Mouse (Mus musculus) lung, embryonic 15.5 days (tissue): ENCODE results near the gene Fcgrt. TPM values are rescaled to one million over a fixed set of nuclear protein-coding genes. Genes with fewer than 3 reads are reported as not detected.

Experiments
- ATAC-seq: fragments of 200-750 bp; cut with Nextera tagmentation; 2 replicates; pipeline ENCODE4 v1.8.0; 2017; ENCODE audit warnings: moderate number of reproducible peaks, borderline replicate concordance; ENCODE audit not compliant: low FRiP score, low TSS enrichment; ENCODE audit errors: extremely low read depth
- H3K27ac ChIP-seq: fragments of 300-500 bp; sonication (generic); 2 replicates; pipeline ENCODE4 v1.5.1; 2015; ENCODE audit warnings: moderate library complexity, mild to moderate bottlenecking, inconsistent platforms
- H3K27me3 ChIP-seq: fragments of 300-500 bp; sonication (generic); 2 replicates; pipeline ENCODE4 v1.6.1; 2015; ENCODE audit warnings: inconsistent platforms
- H3K36me3 ChIP-seq: fragments of 300-500 bp; sonication (generic); 2 replicates; pipeline ENCODE4 v1.6.1; 2015; ENCODE audit warnings: inconsistent platforms
- H3K4me1 ChIP-seq: fragments of 300-500 bp; sonication (generic); 2 replicates; pipeline ENCODE4 v1.6.1; 2015; ENCODE audit warnings: inconsistent platforms
- H3K4me2 ChIP-seq: fragments of 300-500 bp; sonication (generic); 2 replicates; pipeline ENCODE4 v1.6.1; 2015; ENCODE audit warnings: inconsistent platforms, mild to moderate bottlenecking, moderate library complexity
- H3K4me3 ChIP-seq: fragments of 300-500 bp; sonication (generic); 2 replicates; pipeline ENCODE4 v1.5.1; 2015; ENCODE audit warnings: mild to moderate bottlenecking, inconsistent platforms
- H3K9ac ChIP-seq: fragments of 300-500 bp; sonication (generic); 2 replicates; pipeline ENCODE4 v1.6.1; 2015; ENCODE audit warnings: inconsistent platforms
- H3K9me3 ChIP-seq: fragments of 300-500 bp; sonication (generic); 2 replicates; pipeline ENCODE4 v1.6.1; 2016; ENCODE audit warnings: inconsistent platforms
- WGBS: fragments of 180-500 bp; shearing (Covaris S2); methylation state at CpG from one replicate; pipeline ENCODE4 v1.1.7; 2015; 5-methylcytosine and 5-hydroxymethylcytosine counted together
- polyA plus RNA-seq: library from polyadenylated mRNA; unstranded; fragments of >200 nt; fragmentation: Nextera tagmentation; extraction: Ambion mirVana; gene quantifications from 2 replicates; pipeline ENCODE4 v1.2.1, GENCODE M21; 2015

The Fcgrt gene
- polyA plus RNA-seq, 1 experiment from 2014 or later = 83.1 TPM

DNA sequence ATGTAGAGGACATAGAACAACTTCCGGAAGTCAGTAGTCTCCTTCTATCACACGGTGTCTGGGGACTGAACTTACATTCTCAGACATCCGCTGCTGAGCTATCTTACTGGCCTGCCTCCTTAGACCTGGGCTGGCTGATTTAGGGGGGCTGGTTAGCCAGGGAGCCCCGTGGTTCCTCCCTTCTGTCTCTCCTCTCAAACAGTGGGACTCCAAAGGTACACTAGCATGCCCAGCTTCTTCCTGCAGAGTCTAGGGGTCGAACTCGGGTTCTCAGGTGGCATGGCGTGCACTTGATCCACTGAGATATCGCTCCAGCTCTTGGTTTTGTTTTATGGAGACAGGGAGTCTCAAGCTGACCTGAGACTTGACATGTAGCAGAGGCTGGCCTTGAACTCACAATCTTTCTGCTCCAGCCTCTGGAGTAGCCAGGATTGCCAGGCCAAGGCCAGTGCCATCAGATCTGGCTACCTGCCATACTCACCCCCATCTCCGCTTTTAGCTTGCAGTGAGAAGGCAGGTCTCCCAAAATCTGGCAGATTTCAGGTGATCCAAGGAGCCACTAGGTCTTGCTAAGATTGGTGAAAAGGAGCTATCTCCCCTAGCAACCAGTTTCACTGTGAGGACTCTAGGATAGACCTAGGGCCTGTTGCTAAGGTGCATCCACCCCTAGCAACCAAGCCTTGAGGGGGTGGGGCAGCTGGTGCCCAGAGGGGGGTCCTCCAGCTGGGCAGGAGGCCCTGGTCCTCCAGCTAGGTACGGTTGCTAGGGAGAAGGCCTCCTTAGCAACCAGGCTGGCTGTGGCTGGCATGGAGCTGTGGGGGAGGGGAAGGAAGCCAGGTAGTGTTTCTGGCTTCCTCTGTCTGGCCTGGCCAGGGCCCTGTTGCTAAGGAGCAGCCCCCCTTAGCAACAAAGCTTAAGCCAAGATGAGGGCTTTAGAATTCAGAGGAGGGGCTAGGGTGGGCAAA, 44.8 kb downstream of the Fcgrt start:
- Histone ChIP-seq H3K4me1 (peaks cover 19% of the 10 kb centered on the region), H3K27ac (no peak overlapping the region), H3K4me2 (no peak overlapping the region), H3K4me3 (no peak overlapping the region), H3K9ac (no peak overlapping the region), H3K36me3 (no peaks in the 10 kb centered on the region), H3K27me3 (no peaks in the 10 kb centered on the region), H3K9me3 (no peaks in the 10 kb centered on the region)
- WGBS = 70% methylated on average over 10 of the region's 10 CpGs
- no peak for ATAC-seq

DNA sequence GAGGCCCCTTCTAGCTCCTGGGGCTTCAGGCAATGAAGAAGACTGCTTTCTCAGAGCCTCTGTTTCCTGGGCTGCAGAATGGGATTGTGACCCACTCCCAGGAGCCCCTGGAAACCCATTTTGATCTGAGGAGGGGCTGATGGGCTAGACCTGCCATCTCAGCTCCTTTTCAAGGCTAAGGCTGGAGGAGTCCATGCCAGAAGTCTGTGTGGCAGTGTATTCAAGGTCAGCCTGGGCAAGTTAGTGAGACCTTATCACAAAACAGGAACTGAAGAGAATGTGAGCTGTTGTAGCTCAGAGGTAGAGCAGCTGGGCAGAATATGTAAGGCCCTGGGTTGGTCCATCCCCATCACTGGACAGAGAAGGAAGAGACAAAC, 46.7 kb downstream of the Fcgrt start:
- H3K27ac ChIP-seq = no peak overlapping the region
- no peak overlapping the region for H3K9ac ChIP-seq
- no peaks in the 10 kb centered on the region for H3K27me3 ChIP-seq
- no peak for ATAC-seq
- H3K4me2 ChIP-seq = no peak overlapping the region
- H3K36me3 ChIP-seq = no peaks in the 10 kb centered on the region
- H3K4me3 ChIP-seq = no peak overlapping the region
- H3K4me1 ChIP-seq = peaks cover 15% of the 10 kb centered on the region
- no peaks in the 10 kb centered on the region for H3K9me3 ChIP-seq

DNA sequence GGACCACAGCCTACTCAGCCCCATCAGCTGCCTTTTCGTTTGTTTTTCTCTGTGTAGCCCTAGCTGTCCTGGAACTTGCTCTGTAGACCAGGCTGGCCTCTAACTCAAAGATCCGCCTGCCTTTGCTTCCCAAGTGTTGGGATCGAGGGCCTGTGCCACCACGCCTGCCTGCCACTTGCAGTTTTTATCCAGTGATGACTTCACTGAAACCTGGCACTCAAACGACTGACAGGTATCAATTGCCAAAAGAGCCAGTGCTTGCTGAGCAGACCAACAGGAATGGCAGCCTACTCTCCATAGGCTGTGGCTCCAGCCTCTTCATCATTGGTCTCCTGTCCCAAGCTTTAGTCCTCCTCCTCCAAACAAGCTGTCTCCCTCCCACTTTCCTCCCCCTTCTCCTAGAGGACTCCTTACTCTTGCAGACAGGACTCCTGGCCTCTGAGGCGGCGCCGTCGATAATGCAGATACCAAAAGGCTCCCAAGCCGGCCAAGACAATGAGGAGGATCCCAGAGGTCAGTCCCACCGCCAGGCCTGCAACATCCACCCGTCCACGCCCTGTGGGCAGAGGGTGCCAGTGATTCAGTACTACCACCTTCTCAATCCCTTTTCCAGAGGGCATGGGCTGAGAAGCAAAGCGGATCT, 47.2 kb downstream of the Fcgrt start:
- H3K9ac ChIP-seq = no peak overlapping the region
- WGBS = 64% methylated on average over 14 of the region's 14 CpGs

DNA sequence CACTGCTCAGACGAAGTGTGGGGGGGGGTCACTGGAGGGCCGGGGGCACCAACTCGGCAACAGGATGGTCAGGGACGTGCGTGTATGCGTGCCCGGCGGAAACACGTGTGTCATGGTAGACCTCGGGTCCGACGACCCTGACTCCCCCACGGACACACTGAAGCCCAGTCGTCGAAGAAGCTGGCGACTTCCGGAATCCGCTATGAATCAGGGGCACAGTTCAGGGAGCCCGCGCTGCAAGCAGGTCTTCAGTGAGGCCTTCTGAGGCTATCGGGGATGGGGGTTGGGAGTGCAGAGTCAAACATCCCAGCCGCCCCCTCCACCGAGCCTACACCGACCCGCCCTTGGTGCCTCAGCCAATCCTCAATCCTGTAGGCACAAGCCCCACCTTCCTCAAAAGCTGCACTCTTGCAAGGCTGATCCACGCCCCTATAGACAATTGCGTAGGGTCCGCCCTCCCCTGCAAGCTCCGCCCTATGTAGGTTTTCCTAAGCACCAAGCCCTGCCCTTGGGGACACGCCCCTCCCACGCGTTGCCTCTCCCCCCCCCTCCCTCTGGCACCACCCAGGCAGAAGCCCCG, 49.6 kb downstream of the Fcgrt start:
- peaks cover 14% of the 10 kb centered on the region for H3K36me3 ChIP-seq
- H3K9me3 ChIP-seq = no peaks in the 10 kb centered on the region
- peak overlapping the region; percentile 93 for H3K9ac ChIP-seq
- H3K27me3 ChIP-seq = no peaks in the 10 kb centered on the region
- H3K4me1 ChIP-seq = peaks cover 17% of the 10 kb centered on the region
- peak; percentile 95 for ATAC-seq
- H3K27ac ChIP-seq = peak overlapping the region; percentile 100
- H3K4me3 ChIP-seq = peak overlapping the region; percentile 91
- WGBS = under 1% methylated on average over 33 of the region's 33 CpGs
- peak overlapping the region; percentile 84 for H3K4me2 ChIP-seq

More for the DNA sequence above, 47.2 kb downstream of the Fcgrt start:
- Histone ChIP-seq H3K27ac (no peak overlapping the region), H3K4me1 (peaks cover 15% of the 10 kb centered on the region), H3K27me3 (no peaks in the 10 kb centered on the region), H3K4me2 (no peak overlapping the region), H3K4me3 (no peak overlapping the region), H3K36me3 (no peaks in the 10 kb centered on the region), H3K9me3 (no peaks in the 10 kb centered on the region)
- no peak for ATAC-seq

DNA sequence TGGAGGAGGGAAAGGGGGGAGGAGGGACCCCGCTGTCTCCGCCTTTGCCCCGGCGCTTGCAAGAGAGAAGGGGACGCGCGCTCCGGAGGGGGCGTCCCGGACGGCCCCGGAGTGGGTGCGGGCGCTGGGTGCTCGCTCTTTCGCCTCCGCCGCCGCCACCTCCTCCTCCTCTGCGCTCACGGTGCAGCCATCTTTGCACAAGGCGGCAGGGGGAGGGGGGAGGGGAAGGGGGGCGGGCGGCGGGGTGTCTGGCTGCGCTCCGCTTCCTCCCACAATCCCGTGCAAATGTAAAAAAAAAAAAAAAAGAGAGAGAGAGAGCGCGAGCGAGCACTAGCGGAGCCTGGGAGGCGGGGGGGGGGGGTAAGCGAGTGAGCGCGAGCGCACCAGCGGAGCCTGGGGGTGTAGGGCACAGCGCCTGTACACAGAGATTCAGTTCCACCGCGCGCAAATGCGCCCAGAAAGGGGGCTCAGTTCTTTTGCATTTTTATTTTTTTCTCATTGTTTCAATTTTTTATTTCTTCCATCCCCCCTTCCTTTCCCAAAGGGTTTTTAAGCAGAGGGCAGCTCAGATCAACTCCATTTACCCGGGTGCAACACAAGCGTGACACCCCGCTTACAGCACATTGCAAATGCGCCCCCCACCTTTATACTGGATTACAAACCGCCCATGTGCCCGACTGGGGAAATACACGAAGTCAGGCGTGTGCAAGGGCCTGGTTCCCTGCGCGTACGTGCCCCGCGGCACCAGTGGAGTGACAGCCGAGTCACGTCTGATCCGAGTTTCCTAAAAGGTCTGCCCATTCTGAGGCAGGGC, 50.3 kb downstream of the Fcgrt start:
- WGBS = 0% methylated on average over 44 of the region's 59 CpGs
- Histone ChIP-seq H3K4me2 (peak overlapping the region; percentile 84), H3K9ac (peak overlapping the region; percentile 93), H3K4me3 (peak overlapping the region; percentile 91), H3K27ac (peak overlapping the region; percentile 100), H3K36me3 (peaks cover 21% of the 10 kb centered on the region), H3K27me3 (no peaks in the 10 kb centered on the region), H3K9me3 (no peaks in the 10 kb centered on the region), H3K4me1 (peaks cover 17% of the 10 kb centered on the region)
- ATAC-seq = peak; percentile 55

DNA sequence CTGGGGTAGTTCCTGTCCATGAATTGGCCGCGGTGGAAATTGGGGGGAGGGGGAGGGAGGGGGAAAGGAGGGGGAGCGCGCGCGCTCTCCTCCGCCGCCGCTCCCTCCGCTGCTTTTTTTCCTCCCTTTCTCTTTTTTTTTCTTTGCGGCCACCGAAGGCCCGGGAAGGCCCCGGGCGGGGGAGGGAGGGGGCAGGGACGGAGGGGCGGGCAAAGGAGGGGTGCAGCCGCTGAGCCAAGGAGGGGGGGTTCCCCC, 50.9 kb downstream of the Fcgrt start, which contains the start of gene Prr12:
Gene Prr12 (minus strand): TSS at position 20 of the 255 bp plus-strand sequence.
- Histone ChIP-seq H3K4me3 (peak within 1 kb of the TSS; percentile 91), H3K9ac (peak within 1 kb of the TSS; percentile 93), H3K9me3 (no peaks in the 10 kb centered on the region), H3K4me1 (peaks cover 17% of the 10 kb centered on the region), H3K27me3 (no peaks in the 10 kb centered on the region), H3K4me2 (peak within 1 kb of the TSS; percentile 84), H3K36me3 (peaks cover 26% of the 10 kb centered on the region), H3K27ac (peak within 1 kb of the TSS; percentile 100)
- ATAC-seq = no peak
- 3% methylated on average over 7 of the region's 18 CpGs for WGBS

GRCm38 (mm10) chr7:45052181-45052861, 51.3 kb downstream of the Fcgrt start:
- WGBS = 1% methylated on average over 38 of the region's 38 CpGs
- Histone ChIP-seq H3K4me1 (peaks cover 17% of the 10 kb centered on the region), H3K36me3 (peaks cover 31% of the 10 kb centered on the region), H3K4me2 (peak overlapping the region; percentile 84), H3K4me3 (peak overlapping the region; percentile 91), H3K9me3 (no peaks in the 10 kb centered on the region), H3K9ac (peak overlapping the region; percentile 93), H3K27ac (peak overlapping the region; percentile 100), H3K27me3 (no peaks in the 10 kb centered on the region)
- ATAC-seq = no peak

DNA sequence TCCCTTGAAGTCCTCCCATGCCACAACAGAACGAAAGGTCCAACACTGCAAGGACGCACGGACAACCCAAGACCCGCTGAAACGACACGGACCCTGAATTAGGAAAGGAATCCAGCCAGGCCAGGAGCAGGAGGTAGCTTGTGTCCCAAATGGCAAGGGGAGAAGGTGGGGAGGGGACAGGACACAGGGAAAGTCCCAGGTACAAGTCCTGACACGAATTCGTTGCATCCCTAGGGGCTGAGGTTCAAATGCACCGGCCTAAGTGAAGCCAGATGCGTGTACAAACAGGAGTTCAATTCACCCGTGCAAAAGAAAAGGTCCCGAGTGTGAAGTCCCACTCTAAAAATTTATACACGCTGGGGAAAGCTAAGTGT, 52.1 kb downstream of the Fcgrt start:
- Histone ChIP-seq H3K9ac (peak overlapping the region; percentile 93), H3K4me3 (peak overlapping the region; percentile 91), H3K9me3 (no peaks in the 10 kb centered on the region), H3K4me1 (peaks cover 17% of the 10 kb centered on the region), H3K27ac (peak overlapping the region; percentile 100), H3K4me2 (peak overlapping the region; percentile 84), H3K27me3 (no peaks in the 10 kb centered on the region), H3K36me3 (peaks cover 38% of the 10 kb centered on the region)
- no peak for ATAC-seq
- WGBS = 2% methylated on average over 13 of the region's 13 CpGs

GRCm38 (mm10) chr7:45050945-45051600, 52.6 kb downstream of the Fcgrt start:
- Histone ChIP-seq H3K4me2 (peak overlapping the region; percentile 84), H3K9me3 (no peaks in the 10 kb centered on the region), H3K9ac (peak overlapping the region; percentile 93), H3K4me1 (peaks cover 17% of the 10 kb centered on the region), H3K36me3 (peaks cover 43% of the 10 kb centered on the region), H3K27me3 (no peaks in the 10 kb centered on the region), H3K4me3 (peak overlapping the region; percentile 91), H3K27ac (peak overlapping the region; percentile 100)
- peak; percentile 3; the same call in 1 of the 2 replicates for ATAC-seq
- 8% methylated on average over 16 of the region's 16 CpGs for WGBS

DNA sequence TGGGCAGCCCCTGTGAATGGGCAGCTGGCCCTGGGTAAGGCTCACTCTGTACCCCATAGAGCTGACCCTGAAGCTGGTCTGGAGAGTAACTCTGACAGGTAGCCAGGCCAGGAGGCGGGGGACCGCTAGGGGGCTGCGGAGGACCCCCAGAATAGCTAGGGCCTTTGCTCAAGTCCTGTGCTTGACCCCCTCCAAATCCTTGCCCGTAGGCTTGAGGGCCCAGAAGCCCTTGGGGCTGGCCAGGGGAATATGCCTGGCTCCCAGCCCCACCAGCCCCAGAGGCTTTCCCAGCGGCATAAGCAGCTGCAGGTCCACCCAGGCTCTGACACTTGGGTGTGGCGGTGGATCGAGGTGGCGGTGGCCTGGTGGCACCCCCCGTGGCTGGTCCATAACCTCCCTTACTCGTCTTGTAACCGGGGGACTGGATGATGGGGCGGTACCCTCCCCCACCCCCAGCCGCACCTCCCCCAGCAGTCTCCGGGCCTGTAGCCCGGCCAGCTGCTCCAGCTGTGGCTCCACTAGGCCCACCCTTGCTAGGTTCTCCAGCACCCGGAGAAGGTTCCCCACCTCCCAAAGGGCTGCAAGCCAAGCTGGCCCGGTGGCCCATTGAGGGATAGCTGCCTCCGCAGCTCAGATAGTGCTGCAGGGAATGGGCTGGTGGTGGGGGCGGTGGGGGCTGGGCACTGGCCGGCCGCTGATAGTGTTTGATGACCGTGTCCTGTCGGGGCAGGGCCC, 54.6 kb downstream of the Fcgrt start:
- ATAC-seq = no peak
- 89% methylated on average over 23 of the region's 23 CpGs for WGBS
- Histone ChIP-seq H3K27ac (no peak overlapping the region), H3K9ac (no peak overlapping the region), H3K9me3 (no peaks in the 10 kb centered on the region), H3K4me3 (no peak overlapping the region), H3K4me1 (peaks cover 17% of the 10 kb centered on the region), H3K36me3 (peaks cover 62% of the 10 kb centered on the region), H3K27me3 (no peaks in the 10 kb centered on the region), H3K4me2 (no peak overlapping the region)
